Mouse (Mus musculus): Measurements from ENCODE around the gene Arhgap22. TPM values are rescaled to one million over a fixed set of nuclear protein-coding genes. Genes with fewer than 3 reads are reported as not detected.

The Arhgap22 gene
- total and polyA plus RNA-seq, 3 experiments = 0.11 TPM; not detected in 2

DNA sequence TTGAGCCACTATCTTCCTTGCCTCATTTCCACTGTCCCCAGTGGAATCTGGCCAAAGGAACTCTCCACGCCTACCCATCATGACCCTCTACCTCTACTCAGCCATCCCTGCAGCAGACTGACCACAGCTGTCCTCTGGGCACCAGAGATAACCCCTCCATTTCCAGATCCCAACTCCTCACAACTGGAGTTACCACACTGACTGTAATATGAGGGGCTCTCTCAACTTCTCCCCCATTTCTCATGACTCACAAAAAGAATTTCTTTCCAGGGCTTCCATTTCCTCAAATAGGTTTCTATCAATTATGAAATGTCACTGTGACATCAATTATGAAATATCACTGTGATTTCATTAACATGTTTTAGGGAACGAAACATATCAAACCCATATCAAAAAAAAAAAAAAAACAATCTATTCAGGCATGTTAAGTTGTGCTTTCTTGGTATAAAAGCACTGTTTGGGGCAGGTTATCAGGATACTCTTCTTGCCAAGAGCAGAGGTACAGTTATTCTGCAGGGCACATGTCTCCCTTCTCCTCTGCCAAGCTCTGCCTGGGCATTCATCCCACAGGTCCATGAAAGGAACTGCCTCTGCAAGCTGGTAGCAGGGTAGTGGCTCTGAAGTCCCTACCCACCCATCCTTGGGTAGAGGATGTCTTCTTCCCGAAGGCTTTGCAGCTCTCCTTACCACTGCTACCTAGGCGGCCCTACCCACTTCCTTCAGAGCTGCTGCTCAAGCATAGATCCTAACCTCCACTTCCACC lies 38.6 kb upstream of the Arhgap22 start:
- Histone ChIP-seq H3K79me2 (ENCODE audit: control insufficient read depth, insufficient read depth, low read length, poor library complexity) (peaks cover under 1% of the 10 kb centered on the region; the same call in 1 of the 2 replicates), H3K36me3 (ENCODE audit: control insufficient read depth in 1 of 2, insufficient read depth in 2 of 2, low read length in 2 of 2) (no peaks in the 10 kb centered on the region; a peak in 1 of 4 replicates), H3K27me3 (ENCODE audit: control insufficient read depth in 1 of 2, insufficient read depth in 2 of 2, low read length in 2 of 2) (no peaks in the 10 kb centered on the region), H3K4me3 (ENCODE audit: control insufficient read depth in 1 of 2, insufficient read depth in 1 of 2, low read depth in 2 of 2, low read length in 2 of 2) (no peak overlapping the region), H3K9ac (ENCODE audit: control insufficient read depth, low read depth, low read length, poor library complexity, severe bottlenecking) (no peak overlapping the region), H3K9me3 (replicated peaks; ENCODE audit: insufficient read depth, low read length) (no peaks in the 10 kb centered on the region), H3K4me1 (ENCODE audit: control insufficient read depth in 1 of 2, insufficient read depth in 2 of 2, low read length in 2 of 2) (no peaks in the 10 kb centered on the region), H3K27ac (ENCODE audit: control insufficient read depth, low read depth, low read length) (no peak overlapping the region)
- no peak for DNase-seq (ENCODE audit: low read depth, low spot score)
- TF ChIP-seq E2F4 (IDR thresholded peaks at IDR 0.05; ENCODE audit: borderline replicate concordance, low read depth, low read length) = no peak

DNA sequence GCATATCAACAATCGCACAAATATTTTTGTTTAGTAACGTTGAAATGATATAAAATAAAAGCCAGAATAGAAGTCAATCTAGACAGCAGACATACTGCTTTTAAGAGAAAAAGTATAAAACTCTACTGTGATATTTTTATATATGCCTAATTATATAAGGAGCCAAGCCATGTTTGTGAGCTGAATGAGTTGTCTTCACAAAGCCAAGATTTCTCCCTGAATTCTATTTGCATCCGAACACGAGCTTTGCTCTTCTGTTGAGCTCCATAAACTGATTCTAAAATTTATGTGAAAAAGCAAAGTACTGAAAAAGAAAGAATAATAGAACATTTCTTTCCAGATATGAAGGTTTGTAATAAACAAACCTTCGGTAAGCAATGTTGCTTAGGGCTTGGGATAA lies 33.7 kb upstream of the Arhgap22 start:
- Histone ChIP-seq H3K9ac (ENCODE audit: control insufficient read depth, low read depth, low read length, poor library complexity, severe bottlenecking) (no peak overlapping the region), H3K79me2 (ENCODE audit: control insufficient read depth, insufficient read depth, low read length, poor library complexity) (peaks cover 9% of the 10 kb centered on the region), H3K27me3 (ENCODE audit: control insufficient read depth in 1 of 2, insufficient read depth in 2 of 2, low read length in 2 of 2) (no peaks in the 10 kb centered on the region), H3K36me3 (ENCODE audit: control insufficient read depth in 1 of 2, insufficient read depth in 2 of 2, low read length in 2 of 2) (no peaks in the 10 kb centered on the region; a peak in 2 of 4 replicates), H3K4me1 (ENCODE audit: control insufficient read depth in 1 of 2, insufficient read depth in 2 of 2, low read length in 2 of 2) (peaks cover 0 to 8% of the 10 kb centered on the region in 2 experiments; a peak in 3 of 4 replicates), H3K9me3 (replicated peaks; ENCODE audit: insufficient read depth, low read length) (no peaks in the 10 kb centered on the region), H3K27ac (ENCODE audit: control insufficient read depth, low read depth, low read length) (no peak overlapping the region), H3K4me3 (ENCODE audit: control insufficient read depth in 1 of 2, insufficient read depth in 1 of 2, low read depth in 2 of 2, low read length in 2 of 2) (no peak overlapping the region)
- TF ChIP-seq SMC3 (IDR thresholded peaks at IDR 0.05; ENCODE audit: low read depth, low read length) = no peak
- TF ChIP-seq GATA1 (IDR thresholded peaks at IDR 0.05; ENCODE audit: low read depth, low read length) = no peak
- TF ChIP-seq CHD2 (IDR thresholded peaks at IDR 0.05; ENCODE audit: low read length) = no peak
- no peak for TF ChIP-seq HCFC1 (IDR thresholded peaks at IDR 0.05; ENCODE audit: low read depth, low read length)
- TF ChIP-seq USF2 (IDR thresholded peaks at IDR 0.05; ENCODE audit: borderline replicate concordance in 1 of 2, insufficient read depth in 1 of 2, low read depth in 1 of 2, low read length in 2 of 2) = no peak
- TF ChIP-seq RAD21 (IDR thresholded peaks at IDR 0.05; ENCODE audit: low read depth, low read length) = no peak
- no peak for TF ChIP-seq TCF12 (IDR thresholded peaks at IDR 0.05; ENCODE audit: low read depth, low read length)
- TF ChIP-seq ZC3H11A (IDR thresholded peaks at IDR 0.05; ENCODE audit: low read depth, low read length) = no peak
- no peak for TF ChIP-seq JUND (IDR thresholded peaks at IDR 0.05; ENCODE audit: low read depth, low read length)
- no peak for TF ChIP-seq USF1 (IDR thresholded peaks at IDR 0.05; ENCODE audit: low read depth, low read length)
- no peak for TF ChIP-seq POLR2AphosphoS5 (IDR thresholded peaks at IDR 0.05; ENCODE audit: borderline replicate concordance, low read depth, low read length)
- TF ChIP-seq ZMIZ1 (IDR thresholded peaks at IDR 0.05; ENCODE audit: low read depth, low read length) = no peak
- no peak for TF ChIP-seq MAX (IDR thresholded peaks at IDR 0.05; ENCODE audit: low read length)
- no peak for TF ChIP-seq E2F4 (IDR thresholded peaks at IDR 0.05; ENCODE audit: borderline replicate concordance, low read depth, low read length)
- TF ChIP-seq UBTF (IDR thresholded peaks at IDR 0.05; ENCODE audit: borderline replicate concordance, insufficient read depth, low read depth, low read length) = no peak
- TF ChIP-seq ZKSCAN1 (IDR thresholded peaks at IDR 0.05; ENCODE audit: low read depth, low read length) = no peak
- no peak for DNase-seq (ENCODE audit: low read depth, low spot score)

Measured in MEL (cell line).